Mouse (Mus musculus) megakaryocyte, embryonic 14.5 days (primary cell): ENCODE results near the gene Trub2. TPM values are rescaled to one million over a fixed set of nuclear protein-coding genes. Genes with fewer than 3 reads are reported as not detected.

ENCODE experiments used
- H3K27me3 ChIP-seq: replicated peaks from 2 replicates; pipeline ENCODE3; 2012; ENCODE audit warnings: inconsistent platforms
- H3K36me3 ChIP-seq: replicated peaks from 2 replicates; pipeline ENCODE3; 2012; ENCODE audit warnings: low read length, inconsistent platforms, mixed read lengths
- H3K4me1 ChIP-seq: 2 replicates; pipeline ENCODE4 v1.6.1; 2012; ENCODE audit warnings: inconsistent platforms
- H3K4me3 ChIP-seq: replicated peaks from 2 replicates; pipeline ENCODE3; 2012; ENCODE audit warnings: moderate library complexity, mild to moderate bottlenecking, inconsistent platforms
- H3K9me3 ChIP-seq: 2 replicates; pipeline ENCODE4 v1.6.1; 2012; ENCODE audit warnings: inconsistent platforms
- FLI1 ChIP-seq: IDR thresholded peaks from 2 replicates; pipeline ENCODE4 v1.6.1; 2012; ENCODE audit warnings: low read length, inconsistent platforms, mixed read lengths
- GATA1 ChIP-seq: IDR thresholded peaks from 3 replicates; pipeline ENCODE4 v1.6.1; 2012; ENCODE audit warnings: mixed read lengths, low read length, inconsistent platforms, borderline replicate concordance
- polyA plus RNA-seq: library from polyadenylated mRNA; stranded (reverse); fragments of >175 nt; gene quantifications from 2 replicates; pipeline ENCODE4 v1.2.3, GENCODE M21; 2012; ENCODE audit warnings: low replicate concordance; ENCODE audit not compliant: insufficient read depth

The Trub2 gene
- polyA plus RNA-seq, 1 experiment: 3.2 TPM

- Histone ChIP-seq H3K4me3 (no peak overlapping the region), H3K4me1 (peaks cover 41% of the 10 kb centered on the region), H3K36me3 (peaks cover 95% of the 10 kb centered on the region), H3K9me3 (no peaks in the 10 kb centered on the region), H3K27me3 (no peaks in the 10 kb centered on the region)
- TF ChIP-seq GATA1 (no peak), FLI1 (no peak)
Observed at GRCm38 (mm10) chr2:29731545-29731944, 56.8 kb downstream of the Trub2 start.

GRCm38 (mm10) chr2:29729500-29729899 is 58.8 kb downstream of the Trub2 start:
- Histone ChIP-seq H3K27me3 (no peaks in the 10 kb centered on the region), H3K36me3 (peaks cover 96% of the 10 kb centered on the region), H3K4me1 (peaks cover 56% of the 10 kb centered on the region), H3K9me3 (no peaks in the 10 kb centered on the region), H3K4me3 (no peak overlapping the region)
- TF ChIP-seq GATA1: no peak
- TF ChIP-seq FLI1: no peak

GRCm38 (mm10) chr2:29724664-29725365 is 63.5 kb downstream of the Trub2 start:
- no peaks in the 10 kb centered on the region for H3K27me3 ChIP-seq
- H3K4me1 ChIP-seq: peaks cover 44% of the 10 kb centered on the region
- H3K36me3 ChIP-seq: peaks cover 100% of the 10 kb centered on the region
- TF ChIP-seq FLI1 (no peak), GATA1 (no peak)
- no peaks in the 10 kb centered on the region for H3K9me3 ChIP-seq
- H3K4me3 ChIP-seq: peak overlapping the region; percentile 38

- H3K4me1 ChIP-seq: peaks cover 30% of the 10 kb centered on the region
- peaks cover 99% of the 10 kb centered on the region for H3K36me3 ChIP-seq
Observed at GRCm38 (mm10) chr2:29723132-29723531, 65.2 kb downstream of the Trub2 start.

GRCm38 (mm10) chr2:29718581-29718980 is 69.7 kb downstream of the Trub2 start:
- Histone ChIP-seq H3K9me3 (no peaks in the 10 kb centered on the region), H3K27me3 (no peaks in the 10 kb centered on the region), H3K4me1 (peaks cover 29% of the 10 kb centered on the region), H3K36me3 (peaks cover 98% of the 10 kb centered on the region), H3K4me3 (no peak overlapping the region)
- TF ChIP-seq GATA1 (no peak), FLI1 (no peak)

More at GRCm38 (mm10) chr2:29723132-29723531, 65.2 kb downstream of the Trub2 start:
- H3K27me3 ChIP-seq: no peaks in the 10 kb centered on the region
- TF ChIP-seq GATA1: no peak
- TF ChIP-seq FLI1: no peak
- H3K4me3 ChIP-seq: no peak overlapping the region
- H3K9me3 ChIP-seq: no peaks in the 10 kb centered on the region

- Histone ChIP-seq H3K27me3 (no peaks in the 10 kb centered on the region), H3K4me1 (peaks cover 25% of the 10 kb centered on the region), H3K36me3 (peaks cover 98% of the 10 kb centered on the region), H3K9me3 (no peaks in the 10 kb centered on the region), H3K4me3 (no peak overlapping the region)
- TF ChIP-seq GATA1: no peak
- no peak for TF ChIP-seq FLI1
Observed at GRCm38 (mm10) chr2:29716691-29717090, 71.6 kb downstream of the Trub2 start.

- TF ChIP-seq GATA1 (no peak), FLI1 (no peak)
- Histone ChIP-seq H3K4me3 (no peak overlapping the region), H3K36me3 (peaks cover 98% of the 10 kb centered on the region), H3K4me1 (peaks cover 25% of the 10 kb centered on the region), H3K27me3 (no peaks in the 10 kb centered on the region), H3K9me3 (no peaks in the 10 kb centered on the region)
Observed at GRCm38 (mm10) chr2:29716143-29716542, 72.2 kb downstream of the Trub2 start.

- Histone ChIP-seq H3K36me3 (peaks cover 92% of the 10 kb centered on the region), H3K4me3 (no peak overlapping the region)
- TF ChIP-seq GATA1: no peak
- TF ChIP-seq FLI1: no peak
Observed at GRCm38 (mm10) chr2:29714127-29714526, 74.2 kb downstream of the Trub2 start.

GRCm38 (mm10) chr2:29713501-29713900 is 74.8 kb downstream of the Trub2 start:
- Histone ChIP-seq H3K9me3 (no peaks in the 10 kb centered on the region), H3K27me3 (no peaks in the 10 kb centered on the region), H3K36me3 (peaks cover 90% of the 10 kb centered on the region), H3K4me1 (peaks cover 25% of the 10 kb centered on the region), H3K4me3 (no peak overlapping the region)
- TF ChIP-seq GATA1 (no peak), FLI1 (no peak)

More at GRCm38 (mm10) chr2:29714127-29714526, 74.2 kb downstream of the Trub2 start:
- Histone ChIP-seq H3K27me3 (no peaks in the 10 kb centered on the region), H3K9me3 (no peaks in the 10 kb centered on the region), H3K4me1 (peaks cover 25% of the 10 kb centered on the region)

GRCm38 (mm10) chr2:29711877-29712276 is 76.4 kb downstream of the Trub2 start:
- Histone ChIP-seq H3K4me3 (no peak overlapping the region), H3K27me3 (no peaks in the 10 kb centered on the region), H3K36me3 (peaks cover 88% of the 10 kb centered on the region), H3K4me1 (peaks cover 25% of the 10 kb centered on the region), H3K9me3 (no peaks in the 10 kb centered on the region)
- TF ChIP-seq GATA1 (no peak), FLI1 (no peak)

Other genes with a start within 250 kb of the Trub2 start
- 13.8 and 14.5 TPM in 2 replicates for gene Rapgef1, start 168.8 kb downstream of the Trub2 start, polyA plus RNA-seq
- not detected in 2 replicates for gene Gm13420, start 36.8 kb downstream of the Trub2 start, polyA plus RNA-seq
- gene Gm13547, start 29.2 kb downstream of the Trub2 start, polyA plus RNA-seq: not detected in 2 replicates
- 103 and 212 TPM in 2 replicates for gene Coq4, start 1.0 kb downstream of the Trub2 start, polyA plus RNA-seq
- gene Slc27a4, start 14.1 kb upstream of the Trub2 start, polyA plus RNA-seq: 12.4 and 15.2 TPM in 2 replicates
- 74.8 and 193 TPM in 2 replicates for gene Urm1, start 31.6 kb upstream of the Trub2 start, polyA plus RNA-seq
- 68.0 and 210 TPM in 2 replicates for gene Cercam, start 80.7 kb upstream of the Trub2 start, polyA plus RNA-seq
- 2.2 and 19.1 TPM in 2 replicates for gene Odf2, start 100.7 kb upstream of the Trub2 start, polyA plus RNA-seq
- 8.3 and 30.4 TPM in 2 replicates for gene Gle1, start 146.9 kb upstream of the Trub2 start, polyA plus RNA-seq
- gene Sptan1, start 177.1 kb upstream of the Trub2 start, polyA plus RNA-seq: 4.4 and 63.0 TPM in 2 replicates